Mouse (Mus musculus): ENCODE results near the gene Atp2a2. TPM values are rescaled to one million over a fixed set of nuclear protein-coding genes. Genes with fewer than 3 reads are reported as not detected.
"Not testable (repeated sequence)": the region's sequence is repeated elsewhere in the genome, so short reads cannot be mapped to it uniquely, and the experiment has no call there.

Gene Atp2a2
- polyA plus RNA-seq, 1 experiment from 2014 or later, result 37.4 TPM

GRCm38 (mm10) chr5:122461431-122461830 lies 40.6 kb downstream of the Atp2a2 start:
- H3K27ac ChIP-seq (replicated peaks; ENCODE audit: low read depth, low read length), result no peak overlapping the region
- no peak overlapping the region for H3K9ac ChIP-seq (replicated peaks; ENCODE audit: low read length)
- H3K27me3 ChIP-seq (ENCODE audit: control insufficient read depth, insufficient read depth, low read length), result no peaks in the 10 kb centered on the region
- H3K36me3 ChIP-seq (replicated peaks; ENCODE audit: control insufficient read depth, insufficient read depth, low read depth, low read length), result peaks cover 25% of the 10 kb centered on the region
- DNase-seq (ENCODE audit: low spot score) (no peak), ATAC-seq (replicated peaks; ENCODE audit: insufficient number of reproducible peaks, low FRiP score, low TSS enrichment, low read depth) (no peak)
- H3K4me3 ChIP-seq (ENCODE audit: low read depth, low read length), result no peak overlapping the region
- no peaks in the 10 kb centered on the region for H3K4me1 ChIP-seq (ENCODE audit: control insufficient read depth, insufficient read depth, low read length)
- H3K4me2 ChIP-seq (ENCODE audit: low read depth, low read length), result no peak overlapping the region
- no peaks in the 10 kb centered on the region for H3K9me3 ChIP-seq (replicated peaks; ENCODE audit: control insufficient read depth, low read length)
- 95% methylated on average over 9 of the region's 9 CpGs for WGBS

- Histone ChIP-seq H3K27ac (replicated peaks; ENCODE audit: low read depth, low read length) (no peak overlapping the region), H3K4me3 (ENCODE audit: low read depth, low read length) (no peak overlapping the region), H3K9me3 (replicated peaks; ENCODE audit: control insufficient read depth, low read length) (no peaks in the 10 kb centered on the region), H3K9ac (replicated peaks; ENCODE audit: low read length) (no peak overlapping the region), H3K4me2 (ENCODE audit: low read depth, low read length) (no peak overlapping the region), H3K36me3 (replicated peaks; ENCODE audit: control insufficient read depth, insufficient read depth, low read depth, low read length) (peaks cover 29% of the 10 kb centered on the region), H3K4me1 (ENCODE audit: control insufficient read depth, insufficient read depth, low read length) (no peaks in the 10 kb centered on the region), H3K27me3 (ENCODE audit: control insufficient read depth, insufficient read depth, low read length) (no peaks in the 10 kb centered on the region)
- 88% methylated on average over 11 of the region's 11 CpGs for WGBS
- ATAC-seq (replicated peaks; ENCODE audit: insufficient number of reproducible peaks, low FRiP score, low TSS enrichment, low read depth), result no peak
- DNase-seq (ENCODE audit: low spot score), result no peak
Observed at GRCm38 (mm10) chr5:122460656-122461055, 41.4 kb downstream of the Atp2a2 start.

GRCm38 (mm10) chr5:122459335-122459734 lies 42.7 kb downstream of the Atp2a2 start:
- Histone ChIP-seq H3K4me2 (ENCODE audit: low read depth, low read length) (no peak overlapping the region), H3K4me3 (ENCODE audit: low read depth, low read length) (no peak overlapping the region), H3K27ac (replicated peaks; ENCODE audit: low read depth, low read length) (no peak overlapping the region), H3K9ac (replicated peaks; ENCODE audit: low read length) (no peak overlapping the region), H3K9me3 (replicated peaks; ENCODE audit: control insufficient read depth, low read length) (no peaks in the 10 kb centered on the region), H3K27me3 (ENCODE audit: control insufficient read depth, insufficient read depth, low read length) (no peaks in the 10 kb centered on the region), H3K36me3 (replicated peaks; ENCODE audit: control insufficient read depth, insufficient read depth, low read depth, low read length) (peaks cover 34% of the 10 kb centered on the region), H3K4me1 (ENCODE audit: control insufficient read depth, insufficient read depth, low read length) (no peaks in the 10 kb centered on the region)
- no peak for DNase-seq (ENCODE audit: low spot score)
- no peak for ATAC-seq (replicated peaks; ENCODE audit: insufficient number of reproducible peaks, low FRiP score, low TSS enrichment, low read depth)
- WGBS, result 97% methylated on average over 5 of the region's 5 CpGs

DNA sequence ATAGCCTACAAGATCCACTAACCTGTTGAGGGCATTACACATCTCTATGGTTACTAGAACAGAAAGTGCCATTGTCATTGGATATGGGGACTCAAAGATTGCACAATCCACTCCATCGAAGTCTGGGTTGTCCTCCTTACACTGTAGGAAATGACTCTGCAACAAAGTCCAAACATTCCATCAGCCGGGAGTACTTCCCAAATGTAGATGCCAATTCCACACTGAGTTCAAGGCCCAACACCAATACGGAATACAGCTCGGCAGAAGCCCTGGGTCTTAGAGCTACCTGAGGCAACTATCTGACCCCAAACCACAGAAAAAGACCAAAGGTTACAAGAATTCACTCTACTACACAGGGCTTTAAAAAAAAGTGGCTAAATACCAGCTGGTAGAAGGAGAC lies 44.0 kb downstream of the Atp2a2 start:
- no peaks in the 10 kb centered on the region for H3K4me1 ChIP-seq (ENCODE audit: control insufficient read depth, insufficient read depth, low read length)
- no peaks in the 10 kb centered on the region for H3K27me3 ChIP-seq (ENCODE audit: control insufficient read depth, insufficient read depth, low read length)
- ATAC-seq (replicated peaks; ENCODE audit: insufficient number of reproducible peaks, low FRiP score, low TSS enrichment, low read depth) (no peak), DNase-seq (ENCODE audit: low spot score) (no peak)
- H3K36me3 ChIP-seq (replicated peaks; ENCODE audit: control insufficient read depth, insufficient read depth, low read depth, low read length), result peaks cover 34% of the 10 kb centered on the region
- H3K27ac ChIP-seq (replicated peaks; ENCODE audit: low read depth, low read length), result no peak overlapping the region
- no peak overlapping the region for H3K4me3 ChIP-seq (ENCODE audit: low read depth, low read length)
- no peak overlapping the region for H3K9ac ChIP-seq (replicated peaks; ENCODE audit: low read length)
- no peak overlapping the region for H3K4me2 ChIP-seq (ENCODE audit: low read depth, low read length)
- H3K9me3 ChIP-seq (replicated peaks; ENCODE audit: control insufficient read depth, low read length), result no peaks in the 10 kb centered on the region
- 95% methylated on average over 4 of the region's 4 CpGs for WGBS

- DNase-seq (ENCODE audit: low spot score); H3K9me3 ChIP-seq (replicated peaks; ENCODE audit: control insufficient read depth, low read length); H3K4me1 ChIP-seq (ENCODE audit: control insufficient read depth, insufficient read depth, low read length); H3K27ac ChIP-seq (replicated peaks; ENCODE audit: low read depth, low read length); H3K4me2 ChIP-seq (ENCODE audit: low read depth, low read length); H3K27me3 ChIP-seq (ENCODE audit: control insufficient read depth, insufficient read depth, low read length); H3K4me3 ChIP-seq (ENCODE audit: low read depth, low read length); ATAC-seq (replicated peaks; ENCODE audit: insufficient number of reproducible peaks, low FRiP score, low TSS enrichment, low read depth); H3K9ac ChIP-seq (replicated peaks; ENCODE audit: low read length): not testable (repeated sequence)
- 87% methylated on average over 9 of the region's 9 CpGs for WGBS
- H3K36me3 ChIP-seq (replicated peaks; ENCODE audit: control insufficient read depth, insufficient read depth, low read depth, low read length), result peaks cover 33% of the 10 kb centered on the region
Observed at GRCm38 (mm10) chr5:122457054-122457453, 45.0 kb downstream of the Atp2a2 start.

GRCm38 (mm10) chr5:122455584-122455983 lies 46.4 kb downstream of the Atp2a2 start:
- Histone ChIP-seq H3K9ac (replicated peaks; ENCODE audit: low read length) (no peak overlapping the region), H3K4me3 (ENCODE audit: low read depth, low read length) (no peak overlapping the region), H3K4me2 (ENCODE audit: low read depth, low read length) (no peak overlapping the region), H3K36me3 (replicated peaks; ENCODE audit: control insufficient read depth, insufficient read depth, low read depth, low read length) (peaks cover 28% of the 10 kb centered on the region), H3K27ac (replicated peaks; ENCODE audit: low read depth, low read length) (no peak overlapping the region), H3K9me3 (replicated peaks; ENCODE audit: control insufficient read depth, low read length) (no peaks in the 10 kb centered on the region), H3K27me3 (ENCODE audit: control insufficient read depth, insufficient read depth, low read length) (no peaks in the 10 kb centered on the region), H3K4me1 (ENCODE audit: control insufficient read depth, insufficient read depth, low read length) (no peaks in the 10 kb centered on the region)
- ATAC-seq (replicated peaks; ENCODE audit: insufficient number of reproducible peaks, low FRiP score, low TSS enrichment, low read depth), result no peak
- WGBS, result 88% methylated on average over 3 of the region's 3 CpGs
- no peak for DNase-seq (ENCODE audit: low spot score)

DNA sequence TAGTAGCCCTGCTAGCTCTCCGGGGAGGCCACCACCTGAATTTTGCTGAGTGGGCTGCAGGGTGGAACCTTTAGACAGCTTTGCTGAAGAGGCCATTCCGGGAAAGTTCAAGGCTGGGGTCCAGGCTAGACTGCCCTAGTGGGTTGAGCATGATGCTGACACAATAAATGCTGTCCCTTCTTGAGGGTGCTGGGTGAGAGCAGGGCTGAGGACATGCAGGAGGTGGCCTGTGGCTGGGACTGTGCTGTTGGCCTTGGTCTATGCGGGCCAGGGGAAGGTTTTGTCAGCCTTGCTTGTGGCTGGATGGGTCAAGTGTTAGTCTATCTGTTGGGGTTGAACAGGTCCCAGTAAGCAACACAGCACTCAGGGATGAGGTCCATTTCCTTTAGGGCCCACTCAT lies 47.1 kb downstream of the Atp2a2 start:
- no peak overlapping the region for H3K4me3 ChIP-seq (ENCODE audit: low read depth, low read length)
- no peaks in the 10 kb centered on the region for H3K27me3 ChIP-seq (ENCODE audit: control insufficient read depth, insufficient read depth, low read length)
- H3K4me1 ChIP-seq (ENCODE audit: control insufficient read depth, insufficient read depth, low read length), result no peaks in the 10 kb centered on the region
- peaks cover 28% of the 10 kb centered on the region for H3K36me3 ChIP-seq (replicated peaks; ENCODE audit: control insufficient read depth, insufficient read depth, low read depth, low read length)
- 90% methylated on average over 3 of the region's 3 CpGs for WGBS
- ATAC-seq (replicated peaks; ENCODE audit: insufficient number of reproducible peaks, low FRiP score, low TSS enrichment, low read depth) (no peak), DNase-seq (ENCODE audit: low spot score) (no peak)
- H3K4me2 ChIP-seq (ENCODE audit: low read depth, low read length), result no peak overlapping the region
- no peak overlapping the region for H3K9ac ChIP-seq (replicated peaks; ENCODE audit: low read length)
- no peak overlapping the region for H3K27ac ChIP-seq (replicated peaks; ENCODE audit: low read depth, low read length)
- no peaks in the 10 kb centered on the region for H3K9me3 ChIP-seq (replicated peaks; ENCODE audit: control insufficient read depth, low read length)

GRCm38 (mm10) chr5:122454442-122454841 lies 47.6 kb downstream of the Atp2a2 start:
- Histone ChIP-seq H3K36me3 (replicated peaks; ENCODE audit: control insufficient read depth, insufficient read depth, low read depth, low read length) (peaks cover 28% of the 10 kb centered on the region), H3K4me1 (ENCODE audit: control insufficient read depth, insufficient read depth, low read length) (no peaks in the 10 kb centered on the region), H3K4me2 (ENCODE audit: low read depth, low read length) (no peak overlapping the region), H3K9me3 (replicated peaks; ENCODE audit: control insufficient read depth, low read length) (no peaks in the 10 kb centered on the region), H3K4me3 (ENCODE audit: low read depth, low read length) (no peak overlapping the region), H3K9ac (replicated peaks; ENCODE audit: low read length) (no peak overlapping the region), H3K27ac (replicated peaks; ENCODE audit: low read depth, low read length) (no peak overlapping the region), H3K27me3 (ENCODE audit: control insufficient read depth, insufficient read depth, low read length) (no peaks in the 10 kb centered on the region)
- DNase-seq (ENCODE audit: low spot score), result no peak
- ATAC-seq (replicated peaks; ENCODE audit: insufficient number of reproducible peaks, low FRiP score, low TSS enrichment, low read depth), result no peak
- 87% methylated on average over 4 of the region's 4 CpGs for WGBS
